Mouse (Mus musculus): ENCODE measurements around the gene F2r. TPM values are rescaled to one million over a fixed set of nuclear protein-coding genes. Genes with fewer than 3 reads are reported as not detected.

F2r gene
- polyA plus RNA-seq, 1 experiment, result 23.6 TPM

- Histone ChIP-seq H3K79me2 (ENCODE audit: control insufficient read depth, insufficient read depth) (peaks cover 7% of the 10 kb centered on the region), H3ac (ENCODE audit: control insufficient read depth, insufficient read length) (no peak overlapping the region), H3K4me3 (no peak overlapping the region), H3K36me3 (ENCODE audit: control insufficient read depth, insufficient read depth) (peaks cover 12% of the 10 kb centered on the region), H3K4me2 (ENCODE audit: low read depth) (no peak overlapping the region), H3K27me3 (ENCODE audit: control insufficient read depth, insufficient read depth, insufficient read length) (no peaks in the 10 kb centered on the region)
- TF ChIP-seq POLR2AphosphoS2 (IDR thresholded peaks at IDR 0.05; ENCODE audit: insufficient read length, low read depth), result no peak
- no peak for TF ChIP-seq MYOD1 (IDR thresholded peaks at IDR 0.05; ENCODE audit: control insufficient read depth in 1 of 3, insufficient read length in 2 of 3, low read depth in 2 of 3)
- TF ChIP-seq TCF12 (IDR thresholded peaks at IDR 0.05; ENCODE audit: insufficient read depth, poor library complexity, severe bottlenecking), result no peak
- no peak for TF ChIP-seq REST (IDR thresholded peaks at IDR 0.05; ENCODE audit: insufficient read depth, insufficient read length)
- TF ChIP-seq POLR2A (IDR thresholded peaks at IDR 0.05; ENCODE audit: insufficient read length, low read depth), result no peak
- no peak for TF ChIP-seq SRF (IDR thresholded peaks at IDR 0.05; ENCODE audit: control insufficient read depth, insufficient read length, low read depth)
Observed at GRCm38 (mm10) chr13:95598232-95598920, 19.9 kb downstream of the F2r start.

- Histone ChIP-seq H3K79me2 (ENCODE audit: control insufficient read depth, insufficient read depth) (peaks cover 4% of the 10 kb centered on the region), H3K27me3 (ENCODE audit: control insufficient read depth, insufficient read depth, insufficient read length) (no peaks in the 10 kb centered on the region), H3K4me3 (no peak overlapping the region), H3K4me2 (ENCODE audit: low read depth) (no peak overlapping the region), H3K36me3 (ENCODE audit: control insufficient read depth, insufficient read depth) (peaks cover 4% of the 10 kb centered on the region), H3ac (ENCODE audit: control insufficient read depth, insufficient read length) (no peak overlapping the region)
- TF ChIP-seq POLR2AphosphoS2 (IDR thresholded peaks at IDR 0.05; ENCODE audit: insufficient read length, low read depth), result no peak
- TF ChIP-seq USF1 (IDR thresholded peaks at IDR 0.05; ENCODE audit: low read depth), result no peak
- no peak for TF ChIP-seq SRF (IDR thresholded peaks at IDR 0.05; ENCODE audit: control insufficient read depth, insufficient read length, low read depth)
- no peak for TF ChIP-seq POLR2A (IDR thresholded peaks at IDR 0.05; ENCODE audit: insufficient read length, low read depth)
- no peak for TF ChIP-seq E2F4 (IDR thresholded peaks at IDR 0.05; ENCODE audit: insufficient read depth)
- no peak for TF ChIP-seq REST (IDR thresholded peaks at IDR 0.05; ENCODE audit: insufficient read depth, insufficient read length)
- no peak for TF ChIP-seq MYOG (IDR thresholded peaks at IDR 0.05; ENCODE audit: control insufficient read depth in 1 of 3, insufficient read depth in 1 of 3, insufficient read length in 2 of 3, low read depth in 2 of 3)
Observed at GRCm38 (mm10) chr13:95597578-95597977, 20.7 kb downstream of the F2r start.

- no peak for TF ChIP-seq MYOG (IDR thresholded peaks at IDR 0.05; ENCODE audit: control insufficient read depth in 1 of 3, insufficient read depth in 1 of 3, insufficient read length in 2 of 3, low read depth in 2 of 3)
- TF ChIP-seq E2F4 (IDR thresholded peaks at IDR 0.05; ENCODE audit: insufficient read depth), result no peak
- TF ChIP-seq REST (IDR thresholded peaks at IDR 0.05; ENCODE audit: insufficient read depth, insufficient read length), result no peak
- TF ChIP-seq TCF12 (IDR thresholded peaks at IDR 0.05; ENCODE audit: insufficient read depth, poor library complexity, severe bottlenecking), result no peak
- TF ChIP-seq USF1 (IDR thresholded peaks at IDR 0.05; ENCODE audit: low read depth), result no peak
- no peak for TF ChIP-seq TCF3 (IDR thresholded peaks at IDR 0.05; ENCODE audit: insufficient read length, low read depth)
- no peak for TF ChIP-seq POLR2AphosphoS2 (IDR thresholded peaks at IDR 0.05; ENCODE audit: insufficient read length, low read depth)
- TF ChIP-seq CEBPB (IDR thresholded peaks at IDR 0.05; ENCODE audit: insufficient read depth, poor library complexity, severe bottlenecking), result no peak
- TF ChIP-seq SRF (IDR thresholded peaks at IDR 0.05; ENCODE audit: control insufficient read depth, insufficient read length, low read depth), result no peak
- no peak for TF ChIP-seq MAX (IDR thresholded peaks at IDR 0.05; ENCODE audit: low read depth)
- TF ChIP-seq POLR2A (IDR thresholded peaks at IDR 0.05; ENCODE audit: insufficient read length, low read depth), result no peak
- no peak for TF ChIP-seq MYOD1 (IDR thresholded peaks at IDR 0.05; ENCODE audit: control insufficient read depth in 1 of 3, insufficient read length in 2 of 3, low read depth in 2 of 3)
- H3ac ChIP-seq (ENCODE audit: control insufficient read depth, insufficient read length), result no peak overlapping the region
- no peaks in the 10 kb centered on the region for H3K27me3 ChIP-seq (ENCODE audit: control insufficient read depth, insufficient read depth, insufficient read length)
- no peak overlapping the region for H3K4me2 ChIP-seq (ENCODE audit: low read depth)
- H3K4me3 ChIP-seq, result no peak overlapping the region
- H3K36me3 ChIP-seq (ENCODE audit: control insufficient read depth, insufficient read depth), result no peaks in the 10 kb centered on the region
- H3K79me2 ChIP-seq (ENCODE audit: control insufficient read depth, insufficient read depth), result no peaks in the 10 kb centered on the region
Observed at GRCm38 (mm10) chr13:95596689-95597088, 21.6 kb downstream of the F2r start.

GRCm38 (mm10) chr13:95595921-95596320 is 22.4 kb downstream of the F2r start:
- H3K79me2 ChIP-seq (ENCODE audit: control insufficient read depth, insufficient read depth), result no peaks in the 10 kb centered on the region
- H3K4me2 ChIP-seq (ENCODE audit: low read depth), result no peak overlapping the region
- no peaks in the 10 kb centered on the region for H3K27me3 ChIP-seq (ENCODE audit: control insufficient read depth, insufficient read depth, insufficient read length)
- H3K36me3 ChIP-seq (ENCODE audit: control insufficient read depth, insufficient read depth), result no peaks in the 10 kb centered on the region
- H3K4me3 ChIP-seq, result no peak overlapping the region
- TF ChIP-seq REST (IDR thresholded peaks at IDR 0.05; ENCODE audit: insufficient read depth, insufficient read length) (no peak), MYOD1 (IDR thresholded peaks at IDR 0.05; ENCODE audit: control insufficient read depth in 1 of 3, insufficient read length in 2 of 3, low read depth in 2 of 3) (no peak), CEBPB (IDR thresholded peaks at IDR 0.05; ENCODE audit: insufficient read depth, poor library complexity, severe bottlenecking) (no peak), TCF3 (IDR thresholded peaks at IDR 0.05; ENCODE audit: insufficient read length, low read depth) (no peak)
- H3ac ChIP-seq (ENCODE audit: control insufficient read depth, insufficient read length), result no peak overlapping the region

GRCm38 (mm10) chr13:95595411-95595810 is 22.9 kb downstream of the F2r start:
- H3K36me3 ChIP-seq (ENCODE audit: control insufficient read depth, insufficient read depth), result no peaks in the 10 kb centered on the region
- no peak overlapping the region for H3ac ChIP-seq (ENCODE audit: control insufficient read depth, insufficient read length)
- no peaks in the 10 kb centered on the region for H3K27me3 ChIP-seq (ENCODE audit: control insufficient read depth, insufficient read depth, insufficient read length)
- no peak overlapping the region for H3K4me3 ChIP-seq
- no peaks in the 10 kb centered on the region for H3K79me2 ChIP-seq (ENCODE audit: control insufficient read depth, insufficient read depth)
- TF ChIP-seq MYOD1 (IDR thresholded peaks at IDR 0.05; ENCODE audit: control insufficient read depth in 1 of 3, insufficient read length in 2 of 3, low read depth in 2 of 3) (peak in 2 of 3 experiments; percentile 53 to 68), TCF12 (IDR thresholded peaks at IDR 0.05; ENCODE audit: insufficient read depth, poor library complexity, severe bottlenecking) (no peak), POLR2A (IDR thresholded peaks at IDR 0.05; ENCODE audit: insufficient read length, low read depth) (no peak)
- no peak overlapping the region for H3K4me2 ChIP-seq (ENCODE audit: low read depth)

Measured in myocyte (in vitro differentiated cells).